Mouse (Mus musculus) heart, embryonic 14.5 days (tissue): Measurements from ENCODE around the gene Rps6kb1. TPM values are rescaled to one million over a fixed set of nuclear protein-coding genes. Genes with fewer than 3 reads are reported as not detected.
A peak's percentile ranks its signal among the peaks of the same experiment; 100 is the strongest.

ENCODE experiments used
- ATAC-seq: fragments of 200-750 bp; cut with Nextera tagmentation; 2 replicates; pipeline ENCODE4 v1.8.0; 2017; ENCODE audit warnings: low read depth, moderate TSS enrichment; ENCODE audit not compliant: insufficient number of reproducible peaks, insufficient read depth, low FRiP score
- H3K27ac ChIP-seq, 2 experiments: fragments of 200-500 bp in 1 of 2; fragments of 300-500 bp in 1 of 2; sonication (generic) in 1 of 2; replicated peaks in 1 of 2; 2 replicates each; pipeline ENCODE4 v1.5.1; 2012 to 2014; ENCODE audit warnings: low read depth in 2 of 2, low read length in 2 of 2, control low read depth in 1 of 2, mild to moderate bottlenecking in 1 of 2, mixed read lengths in 1 of 2; ENCODE audit not compliant: control insufficient read depth in 1 of 2, insufficient read depth in 1 of 2
- H3K27me3 ChIP-seq: fragments of 300-500 bp; sonication (generic); 2 replicates; pipeline ENCODE4 v1.6.1; 2014; ENCODE audit warnings: mild to moderate bottlenecking, low read length, control low read depth; ENCODE audit not compliant: control insufficient read depth, insufficient read depth
- H3K36me3 ChIP-seq: fragments of 300-500 bp; sonication (generic); 2 replicates; pipeline ENCODE4 v1.6.1; 2014; ENCODE audit warnings: mild to moderate bottlenecking, control low read depth, low read length, mixed read lengths; ENCODE audit not compliant: control insufficient read depth, insufficient read depth
- H3K4me1 ChIP-seq, 2 experiments: fragments of 200-500 bp in 1 of 2; fragments of 300-500 bp in 1 of 2; sonication (generic) in 1 of 2; 2 replicates each; pipeline ENCODE4 v1.6.1; 2012 to 2014; ENCODE audit warnings: low read length in 2 of 2, control low read depth in 1 of 2, mixed read lengths in 1 of 2; ENCODE audit not compliant: control insufficient read depth in 2 of 2, insufficient read depth in 2 of 2
- H3K4me2 ChIP-seq: fragments of 300-500 bp; sonication (generic); 2 replicates; pipeline ENCODE4 v1.6.1; 2014; ENCODE audit warnings: mild to moderate bottlenecking, low read length
- H3K4me3 ChIP-seq, 2 experiments: fragments of 200-500 bp in 1 of 2; fragments of 300-500 bp in 1 of 2; sonication (generic) in 1 of 2; 2 replicates each; pipeline ENCODE4 v1.5.1; 2012 to 2014; ENCODE audit warnings: low read length in 2 of 2, mild to moderate bottlenecking in 2 of 2, control low read depth in 1 of 2, low read depth in 1 of 2, moderate library complexity in 1 of 2; ENCODE audit not compliant: control insufficient read depth in 1 of 2, insufficient read depth in 1 of 2
- H3K9ac ChIP-seq: fragments of 300-500 bp; sonication (generic); 2 replicates; pipeline ENCODE4 v1.6.1; 2014; ENCODE audit warnings: mild to moderate bottlenecking, low read length
- H3K9me3 ChIP-seq: fragments of 300-500 bp; sonication (generic); 2 replicates; pipeline ENCODE4 v1.6.1; 2016; ENCODE audit warnings: low read length, control low read depth; ENCODE audit not compliant: control insufficient read depth
- WGBS: fragments of 180-500 bp; shearing (Covaris S2); extraction: QIAGEN DNeasy Blood & Tissue Kit; methylation state at CpG from one replicate; pipeline ENCODE4 v1.1.7; 2014; 5-methylcytosine and 5-hydroxymethylcytosine counted together
- polyA plus RNA-seq: library from polyadenylated mRNA; unstranded; fragments of >200 nt; fragmentation: Nextera tagmentation; extraction: Ambion mirVana; gene quantifications from 2 replicates; pipeline ENCODE4 v1.2.1, GENCODE M21; 2014

Gene Rps6kb1
- polyA plus RNA-seq, 1 experiment from 2014 or later = 34.8 TPM

DNA sequence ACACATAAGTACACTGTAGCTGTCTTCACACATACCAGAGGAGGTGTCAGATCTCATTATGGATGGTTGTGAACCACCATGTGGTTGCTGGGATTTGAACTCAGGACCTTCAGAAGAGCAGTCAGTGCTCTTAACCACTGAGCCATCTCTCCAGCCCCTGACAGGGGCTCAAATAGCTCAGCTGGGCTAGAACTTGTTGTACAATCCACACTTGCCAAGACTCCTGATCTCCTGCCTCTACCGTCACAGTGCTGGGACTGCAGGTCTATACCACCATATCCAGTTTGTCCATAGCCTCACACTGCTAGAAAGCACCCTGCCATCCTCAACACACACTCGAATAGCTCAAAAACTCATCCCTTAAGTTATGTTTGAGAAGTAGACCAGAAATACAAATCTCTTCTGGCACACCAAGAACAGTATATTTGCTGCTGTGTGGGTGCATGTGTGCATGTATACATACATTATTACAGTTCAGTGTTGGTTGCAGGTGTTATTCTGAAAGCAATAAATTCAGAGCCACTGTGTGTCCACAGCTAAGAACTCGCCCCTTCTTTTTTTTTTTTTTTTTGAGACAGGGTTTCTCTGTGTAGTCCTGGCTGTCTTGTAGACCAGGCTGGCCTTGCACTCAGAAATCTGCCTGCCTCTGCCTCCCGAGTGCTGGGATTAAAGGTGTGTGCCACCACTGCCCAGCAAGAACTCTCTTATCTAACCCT, 44.1 kb upstream of the Rps6kb1 start:
- ATAC-seq = no peak
- H3K9me3 ChIP-seq = no peaks in the 10 kb centered on the region
- H3K4me2 ChIP-seq = no peak overlapping the region
- peaks cover 10% of the 10 kb centered on the region; the same call in 1 of the 2 replicates for H3K36me3 ChIP-seq
- H3K4me3 ChIP-seq = no peak overlapping the region
- H3K9ac ChIP-seq = no peak overlapping the region
- no peaks in the 10 kb centered on the region for H3K27me3 ChIP-seq
- 91% methylated on average over 4 of the region's 4 CpGs for WGBS
- H3K4me1 ChIP-seq = peaks cover 4 to 36% of the 10 kb centered on the region in 2 experiments
- no peak overlapping the region for H3K27ac ChIP-seq

DNA sequence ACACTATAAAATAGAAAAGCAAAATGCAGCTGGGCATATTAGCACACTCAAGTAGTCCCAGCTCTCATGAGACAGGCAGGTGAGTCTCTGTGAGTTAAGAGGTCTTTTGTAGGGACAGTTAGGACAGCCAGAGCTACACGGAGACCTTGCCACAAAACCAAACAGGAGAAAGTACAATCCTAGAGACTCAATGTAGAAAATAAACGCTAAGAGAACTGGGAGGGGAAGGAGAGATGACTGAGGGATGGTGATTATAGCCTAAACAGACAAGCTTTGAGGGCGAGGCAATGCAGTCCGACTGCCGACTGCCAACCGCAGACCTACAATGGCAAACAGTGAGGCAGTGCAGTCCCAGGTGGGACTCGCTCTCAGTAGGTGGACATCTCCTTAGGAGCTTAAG, 43.2 kb upstream of the Rps6kb1 start:
- Histone ChIP-seq H3K27ac (peak overlapping the region; percentile 20 to 88), H3K4me1 (peaks cover 4 to 30% of the 10 kb centered on the region in 2 experiments), H3K36me3 (peaks cover 10% of the 10 kb centered on the region; the same call in 1 of the 2 replicates), H3K27me3 (no peaks in the 10 kb centered on the region), H3K9ac (peak overlapping the region; percentile 82), H3K4me2 (peak overlapping the region; percentile 83), H3K4me3 (no peak overlapping the region; a peak in 1 of 4 replicates), H3K9me3 (no peaks in the 10 kb centered on the region)
- ATAC-seq = no peak
- WGBS = 29% methylated on average over 7 of the region's 7 CpGs

DNA sequence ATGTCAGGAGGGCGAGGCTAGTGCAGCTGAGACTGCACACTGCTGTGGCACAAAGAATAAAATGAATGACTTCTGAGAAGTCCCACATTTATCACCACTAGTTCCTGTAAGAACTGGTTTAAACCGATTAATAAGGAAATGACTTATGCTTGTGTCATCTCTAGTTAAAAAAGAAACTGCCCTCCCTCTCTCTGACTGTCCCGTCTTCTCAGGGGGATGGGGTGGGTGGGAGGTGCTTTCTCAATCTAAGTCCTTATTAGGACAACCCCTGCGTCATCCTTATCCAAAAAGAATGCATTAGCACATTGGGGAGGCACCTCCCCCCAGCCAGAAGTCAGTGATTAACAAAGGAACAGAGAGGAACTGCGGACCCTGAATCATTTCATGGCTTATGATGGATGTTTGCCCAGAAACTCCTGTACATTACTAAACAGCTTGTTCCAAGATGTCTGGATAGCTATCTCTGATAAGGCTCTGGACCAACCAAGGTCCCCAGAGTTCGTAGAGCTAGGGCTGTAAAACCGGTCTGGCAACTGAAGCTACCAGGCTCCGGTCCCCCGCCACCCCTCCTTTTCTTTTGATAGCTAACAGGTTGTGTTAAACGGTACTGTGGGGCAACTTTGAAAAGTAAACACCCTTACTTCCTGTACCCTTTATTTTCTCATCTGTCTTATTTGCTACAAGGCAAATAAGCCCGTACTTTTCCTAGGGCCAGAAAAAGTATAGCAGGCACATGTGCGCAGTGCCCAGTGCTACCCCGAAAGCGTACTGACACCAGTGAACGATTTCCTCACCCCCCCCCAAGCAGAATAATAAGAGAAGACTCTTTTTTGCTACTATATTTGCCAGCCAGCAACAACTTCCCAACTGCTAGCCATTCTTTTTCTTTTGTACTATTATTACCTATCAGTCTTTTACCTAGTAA, 42.5 kb upstream of the Rps6kb1 start:
- H3K9ac ChIP-seq = peak overlapping the region; percentile 82
- H3K27ac ChIP-seq = peak overlapping the region; percentile 88 to 95
- H3K36me3 ChIP-seq = peaks cover 10% of the 10 kb centered on the region; the same call in 1 of the 2 replicates
- H3K27me3 ChIP-seq = no peaks in the 10 kb centered on the region
- H3K9me3 ChIP-seq = no peaks in the 10 kb centered on the region
- peak overlapping the region; percentile 54 to 72 for H3K4me3 ChIP-seq
- peak; percentile 90 for ATAC-seq
- peaks cover 2 to 25% of the 10 kb centered on the region in 2 experiments; a peak in 3 of 4 replicates for H3K4me1 ChIP-seq
- H3K4me2 ChIP-seq = peak overlapping the region; percentile 83
- WGBS = 1% methylated on average over 15 of the region's 15 CpGs

DNA sequence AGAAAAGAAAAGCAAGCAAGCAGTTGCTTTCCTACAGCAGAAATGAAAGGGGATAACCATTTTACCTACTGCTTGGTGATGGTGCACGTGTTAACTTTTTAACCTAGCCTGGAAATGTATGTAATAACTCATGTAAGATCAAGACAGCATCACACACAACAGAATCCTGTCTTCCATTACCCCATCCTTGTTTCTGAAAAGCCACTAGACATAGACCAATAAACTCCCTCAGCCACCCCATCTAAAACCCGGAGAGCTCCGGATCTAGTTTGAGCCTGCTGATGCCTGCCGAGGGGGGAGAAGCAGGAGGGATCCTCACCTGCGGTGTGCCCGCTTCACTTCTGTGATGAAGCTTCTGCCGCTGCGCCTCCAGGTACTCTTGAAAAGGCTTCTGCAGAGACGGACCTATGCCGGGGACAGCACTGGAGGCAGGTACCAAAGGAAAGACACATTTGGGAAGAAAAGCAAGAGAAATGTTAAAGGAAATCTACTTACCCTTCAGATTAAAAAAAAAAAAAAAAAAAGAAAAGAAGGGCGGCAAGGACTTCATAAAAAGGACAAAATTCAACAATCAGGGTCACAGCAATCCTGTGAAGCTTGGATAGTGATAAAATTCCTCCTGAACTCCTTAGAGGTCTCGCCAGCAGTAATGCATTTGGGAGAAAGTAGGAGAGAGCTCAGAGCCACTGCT, 41.7 kb upstream of the Rps6kb1 start:
- no peak for ATAC-seq
- H3K4me1 ChIP-seq = peaks cover 4 to 25% of the 10 kb centered on the region in 2 experiments
- peak overlapping the region; percentile 88 to 94 for H3K27ac ChIP-seq
- peaks cover 10% of the 10 kb centered on the region; the same call in 1 of the 2 replicates for H3K36me3 ChIP-seq
- peak overlapping the region; percentile 83 for H3K4me2 ChIP-seq
- H3K4me3 ChIP-seq = peak overlapping the region; percentile 54 to 72
- peak overlapping the region; percentile 82 for H3K9ac ChIP-seq
- no peaks in the 10 kb centered on the region for H3K27me3 ChIP-seq
- no peaks in the 10 kb centered on the region for H3K9me3 ChIP-seq
- 2% methylated on average over 12 of the region's 12 CpGs for WGBS

DNA sequence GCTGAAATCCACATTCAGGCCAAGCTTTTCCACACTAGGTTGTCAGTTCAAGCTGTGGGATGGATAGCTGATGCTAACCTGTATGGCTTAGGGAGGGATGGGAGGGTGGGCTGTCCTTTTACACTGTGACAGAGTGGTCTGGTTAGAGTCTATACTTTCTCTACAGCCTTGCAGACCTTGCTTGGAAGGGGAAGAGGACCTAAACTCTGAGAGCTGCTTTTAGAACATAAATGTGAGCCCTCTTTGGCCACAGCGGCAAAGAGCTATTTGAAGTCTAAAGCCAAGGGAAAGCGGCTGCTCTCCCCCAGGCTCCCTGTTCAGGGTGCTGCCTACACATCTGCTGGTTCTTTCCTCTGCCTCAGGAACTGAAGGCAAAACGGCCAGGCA, 41.0 kb upstream of the Rps6kb1 start:
- ATAC-seq = no peak
- peaks cover 10% of the 10 kb centered on the region; the same call in 1 of the 2 replicates for H3K36me3 ChIP-seq
- no peaks in the 10 kb centered on the region for H3K9me3 ChIP-seq
- peak overlapping the region; percentile 86 to 88 for H3K27ac ChIP-seq
- no peaks in the 10 kb centered on the region for H3K27me3 ChIP-seq
- H3K9ac ChIP-seq = peak overlapping the region; percentile 82
- peak overlapping the region; percentile 54 to 66 for H3K4me3 ChIP-seq
- peak overlapping the region; percentile 83 for H3K4me2 ChIP-seq
- H3K4me1 ChIP-seq = peaks cover 6 to 25% of the 10 kb centered on the region in 2 experiments
- 7% methylated on average over 3 of the region's 3 CpGs for WGBS

DNA sequence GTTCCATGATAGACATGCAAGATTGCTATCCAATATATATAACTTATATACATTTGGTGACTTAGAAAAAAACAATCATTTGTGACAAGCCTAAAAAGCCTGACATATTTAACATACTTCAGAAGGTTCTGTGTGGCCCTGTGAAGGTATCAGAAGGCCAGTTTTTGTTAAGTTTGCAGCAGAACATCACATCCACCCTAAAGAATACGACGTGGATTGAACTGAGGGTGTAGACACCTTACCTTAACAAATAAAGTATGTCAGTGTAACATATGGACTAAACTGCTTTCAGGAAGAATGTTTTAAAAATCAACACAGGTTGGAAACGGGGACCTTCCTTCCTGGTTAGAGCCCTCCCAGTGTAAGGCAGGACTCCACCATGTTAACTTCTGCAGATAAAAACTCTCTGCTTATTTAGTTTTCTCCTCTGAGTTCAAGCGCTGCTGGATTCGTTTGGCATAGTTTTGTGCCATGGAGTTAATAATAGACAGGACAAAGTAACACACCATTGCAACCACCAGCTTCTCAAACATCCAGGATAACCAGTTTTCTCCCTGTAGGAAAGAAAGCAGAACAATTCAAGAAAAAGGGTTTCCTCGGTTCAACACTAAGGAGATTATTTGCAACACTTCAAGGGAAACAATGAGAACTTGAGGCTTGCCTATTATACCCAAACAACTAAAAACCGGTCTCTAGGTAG, 40.4 kb upstream of the Rps6kb1 start:
- H3K9ac ChIP-seq = peak overlapping the region; percentile 82
- WGBS = 42% methylated on average over 7 of the region's 7 CpGs
- H3K36me3 ChIP-seq = peaks cover 10% of the 10 kb centered on the region; the same call in 1 of the 2 replicates
- no peaks in the 10 kb centered on the region for H3K27me3 ChIP-seq
- peaks cover 6 to 27% of the 10 kb centered on the region in 2 experiments for H3K4me1 ChIP-seq
- no peaks in the 10 kb centered on the region for H3K9me3 ChIP-seq
- peak overlapping the region; percentile 83 for H3K4me2 ChIP-seq
- no peak for ATAC-seq
- peak overlapping the region; percentile 86 to 88 for H3K27ac ChIP-seq
- peak overlapping the region; percentile 54 to 66; a peak in 3 of 4 replicates for H3K4me3 ChIP-seq
